Mouse (Mus musculus) G1E (cell line): ENCODE data around the gene Gmppb. TPM values are rescaled to one million over a fixed set of nuclear protein-coding genes. Genes with fewer than 3 reads are reported as not detected.

Source experiments
- ATAC-seq: 2 replicates; pipeline ENCODE4 v1.8.0; 2016; ENCODE audit warnings: mild to moderate bottlenecking; ENCODE audit not compliant: insufficient number of reproducible peaks, poor library complexity, low FRiP score, severe bottlenecking; ENCODE audit errors: extremely low read depth
- DNase-seq: peaks from one replicate; pipeline ENCODE4 v3.0.0; 2012; ENCODE audit warnings: low spot score
- H3K27me3 ChIP-seq: 2 replicates; pipeline ENCODE4 v1.6.1; 2012; ENCODE audit warnings: mild to moderate bottlenecking, low read length, inconsistent platforms; ENCODE audit not compliant: insufficient read depth
- H3K36me3 ChIP-seq: replicated peaks from 2 replicates; pipeline ENCODE3; 2012; ENCODE audit warnings: mild to moderate bottlenecking, inconsistent platforms
- H3K4me1 ChIP-seq: 2 replicates; pipeline ENCODE4 v1.6.1; 2012; ENCODE audit warnings: low read depth, low read length, inconsistent platforms, mixed read lengths; ENCODE audit not compliant: insufficient read depth
- H3K4me3 ChIP-seq: 2 replicates; pipeline ENCODE4 v1.5.1; 2012; ENCODE audit warnings: low read depth, mild to moderate bottlenecking, inconsistent platforms, low read length, moderate library complexity, mixed read lengths
- H3K9me3 ChIP-seq: replicated peaks from 2 replicates; pipeline ENCODE4 v1.6.1; 2012; ENCODE audit warnings: inconsistent platforms
- CTCF ChIP-seq: IDR thresholded peaks from 2 replicates; pipeline ENCODE4 v1.5.1; 2012; ENCODE audit warnings: low read depth, low read length, inconsistent platforms, mixed read lengths
- GATA1 ChIP-seq: IDR thresholded peaks from 2 replicates; pipeline ENCODE4 v1.6.1; 2012; ENCODE audit warnings: borderline replicate concordance, low read length, inconsistent platforms, mixed read lengths
- GATA2 ChIP-seq: IDR thresholded peaks from 2 replicates; pipeline ENCODE4 v1.6.1; 2012; ENCODE audit warnings: low read depth, low read length, inconsistent platforms, borderline replicate concordance
- POLR2AphosphoS5 ChIP-seq: IDR thresholded peaks from 2 replicates; pipeline ENCODE4 v1.6.1; 2012; ENCODE audit warnings: low read depth, low read length, inconsistent platforms; ENCODE audit not compliant: insufficient replicate concordance
- TAL1 ChIP-seq: conservative IDR thresholded peaks from 2 replicates; pipeline ENCODE4 v1.6.1; 2012; ENCODE audit warnings: low read depth, low read length, inconsistent platforms, mixed read lengths
- polyA plus RNA-seq: library from polyadenylated mRNA; stranded (reverse); fragments of >175 nt; gene quantifications from 2 replicates; pipeline ENCODE4 v1.2.3, GENCODE M21; 2012
- total RNA-seq, 2 experiments: library from RNA; stranded (forward) in 1 of 2; stranded (reverse) in 1 of 2; fragments of 200-1000 nt in 1 of 2; fragments of >200 nt in 1 of 2; fragmentation: Nextera tagmentation in 1 of 2; gene quantifications; 2 replicates each; pipeline ENCODE4 v1.2.3; 2014 to 2017

Gene Gmppb
- total and polyA plus RNA-seq, 3 experiments, result 5.1 to 19.4 (median 7.2) TPM

- Histone ChIP-seq H3K4me3 (no peak overlapping the region; the same call in 1 of the 2 replicates), H3K36me3 (peaks cover 71% of the 10 kb centered on the region), H3K9me3 (no peaks in the 10 kb centered on the region), H3K27me3 (no peaks in the 10 kb centered on the region), H3K4me1 (peaks cover 87% of the 10 kb centered on the region)
- ATAC-seq (no peak), DNase-seq (no peak)
- TF ChIP-seq GATA1 (no peak), TAL1 (no peak), POLR2AphosphoS5 (no peak), CTCF (no peak), GATA2 (no peak)
Measured at GRCm38 (mm10) chr9:108082549-108082948, 33.5 kb downstream of the Gmppb start.

- H3K36me3 ChIP-seq, result peaks cover 71% of the 10 kb centered on the region
- H3K4me3 ChIP-seq, result no peak within 1 kb of the TSS; the same call in 1 of the 2 replicates
- no peak for ATAC-seq
- TF ChIP-seq POLR2AphosphoS5, result no peak; the same call in 1 of the 2 replicates
- TF ChIP-seq GATA1, result no peak
- no peak for TF ChIP-seq GATA2
- no peak for TF ChIP-seq TAL1
- no peak for TF ChIP-seq CTCF
- H3K27me3 ChIP-seq, result no peaks in the 10 kb centered on the region
- no peak for DNase-seq
- H3K9me3 ChIP-seq, result no peaks in the 10 kb centered on the region
- peaks cover 87% of the 10 kb centered on the region for H3K4me1 ChIP-seq
Measured at GRCm38 (mm10) chr9:108082988-108083431, 34.0 kb downstream of the Gmppb start, which contains the start of gene Rnf123. Rnf123 (minus strand) TSS chr9:108083346.

- no peaks in the 10 kb centered on the region for H3K9me3 ChIP-seq
- ATAC-seq (no peak), DNase-seq (no peak)
- peaks cover 77% of the 10 kb centered on the region for H3K36me3 ChIP-seq
- peaks cover 82% of the 10 kb centered on the region for H3K4me1 ChIP-seq
- TF ChIP-seq GATA1 (no peak), GATA2 (no peak), CTCF (no peak), TAL1 (no peak), POLR2AphosphoS5 (no peak; the same call in 1 of the 2 replicates)
- no peaks in the 10 kb centered on the region for H3K27me3 ChIP-seq
- no peak overlapping the region for H3K4me3 ChIP-seq
Measured at GRCm38 (mm10) chr9:108083561-108083960, 34.5 kb downstream of the Gmppb start.

- no peaks in the 10 kb centered on the region for H3K27me3 ChIP-seq
- no peak overlapping the region for H3K4me3 ChIP-seq
- H3K36me3 ChIP-seq, result peaks cover 94% of the 10 kb centered on the region
- H3K4me1 ChIP-seq, result peaks cover 77% of the 10 kb centered on the region
- ATAC-seq (no peak), DNase-seq (no peak)
- no peaks in the 10 kb centered on the region for H3K9me3 ChIP-seq
- no peak for TF ChIP-seq GATA2
- TF ChIP-seq GATA1, result no peak
- TF ChIP-seq CTCF, result no peak
- no peak for TF ChIP-seq TAL1
- TF ChIP-seq POLR2AphosphoS5, result no peak
Measured at GRCm38 (mm10) chr9:108085261-108085660, 36.2 kb downstream of the Gmppb start.

- Histone ChIP-seq H3K4me1 (peaks cover 65% of the 10 kb centered on the region), H3K36me3 (peaks cover 79% of the 10 kb centered on the region), H3K4me3 (no peak overlapping the region), H3K9me3 (no peaks in the 10 kb centered on the region), H3K27me3 (no peaks in the 10 kb centered on the region; the same call in 1 of the 2 replicates)
- no peak for ATAC-seq
- DNase-seq, result no peak
- no peak for TF ChIP-seq POLR2AphosphoS5
- TF ChIP-seq GATA1, result no peak
- TF ChIP-seq CTCF, result no peak
Measured at GRCm38 (mm10) chr9:108090611-108091120, 41.6 kb downstream of the Gmppb start.

GRCm38 (mm10) chr9:108093586-108093985 lies 44.5 kb downstream of the Gmppb start:
- ATAC-seq, result no peak
- no peak for DNase-seq
- H3K36me3 ChIP-seq, result peaks cover 72% of the 10 kb centered on the region
- no peak for TF ChIP-seq GATA1
- no peak for TF ChIP-seq CTCF
- TF ChIP-seq GATA2, result no peak
- TF ChIP-seq POLR2AphosphoS5, result no peak
- no peak for TF ChIP-seq TAL1
- H3K9me3 ChIP-seq, result no peaks in the 10 kb centered on the region
- H3K4me1 ChIP-seq, result peaks cover 76% of the 10 kb centered on the region
- no peaks in the 10 kb centered on the region; the same call in 1 of the 2 replicates for H3K27me3 ChIP-seq
- peak overlapping the region; percentile 94 for H3K4me3 ChIP-seq
